Mouse (Mus musculus): Measurements from ENCODE around the gene Acmsd. TPM values are rescaled to one million over a fixed set of nuclear protein-coding genes. Genes with fewer than 3 reads are reported as not detected.
"Not testable (repeated sequence)": the region's sequence is repeated elsewhere in the genome, so short reads cannot be mapped to it uniquely, and the experiment has no call there.

Acmsd gene
- polyA plus RNA-seq, 1 experiment from 2014 or later: 0.12 TPM

GRCm38 (mm10) chr1:127756331-127757163 is 27.3 kb downstream of the Acmsd start:
- H3K4me2 ChIP-seq (ENCODE audit: low read length): no peak overlapping the region
- no peaks in the 10 kb centered on the region for H3K9me3 ChIP-seq (ENCODE audit: control insufficient read depth, low read length)
- peaks cover 0 to 9% of the 10 kb centered on the region in 2 experiments; a peak in 1 of 4 replicates for H3K4me1 ChIP-seq (ENCODE audit: control insufficient read depth in 2 of 2, insufficient read depth in 2 of 2, low read length in 2 of 2)
- no peak overlapping the region for H3K27ac ChIP-seq (replicated peaks in 1 of 2; ENCODE audit: control insufficient read depth in 1 of 2, insufficient read depth in 1 of 2, low read depth in 2 of 2, low read length in 2 of 2)
- no peak overlapping the region for H3K9ac ChIP-seq (ENCODE audit: low read length)
- 52% methylated on average over 5 of the region's 5 CpGs for WGBS
- no peaks in the 10 kb centered on the region for H3K36me3 ChIP-seq (ENCODE audit: control insufficient read depth, insufficient read depth, low read length)
- H3K27me3 ChIP-seq (ENCODE audit: control insufficient read depth, insufficient read depth, low read length): no peaks in the 10 kb centered on the region
- ATAC-seq (ENCODE audit: insufficient number of reproducible peaks, insufficient read depth, low FRiP score, low read depth): no peak
- H3K4me3 ChIP-seq (ENCODE audit: control insufficient read depth in 1 of 2, insufficient read depth in 1 of 2, low read depth in 1 of 2, low read length in 2 of 2): no peak overlapping the region

DNA sequence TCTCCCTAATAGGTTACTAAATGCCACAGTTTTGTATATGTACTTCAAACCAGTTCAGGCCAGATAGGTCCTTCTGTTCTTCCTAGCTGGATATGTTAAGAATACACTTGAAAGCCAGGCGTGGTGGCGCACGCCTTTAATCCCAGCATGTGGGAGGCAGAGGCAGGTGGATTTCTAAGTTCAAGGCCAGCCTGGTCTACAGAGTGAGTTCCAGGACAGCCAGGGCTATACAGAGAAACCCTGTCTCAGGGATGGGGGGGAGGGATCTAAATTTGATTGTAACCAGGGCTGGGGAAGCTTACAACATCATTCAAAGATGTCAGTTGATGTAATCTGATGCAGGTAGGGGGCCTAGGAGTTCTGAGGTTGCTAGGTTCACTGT is 27.9 kb downstream of the Acmsd start:
- H3K4me2 ChIP-seq (ENCODE audit: low read length); H3K36me3 ChIP-seq (ENCODE audit: control insufficient read depth, insufficient read depth, low read length); H3K4me1 ChIP-seq (ENCODE audit: control insufficient read depth in 2 of 2, insufficient read depth in 2 of 2, low read length in 2 of 2); H3K9ac ChIP-seq (ENCODE audit: low read length); H3K27me3 ChIP-seq (ENCODE audit: control insufficient read depth, insufficient read depth, low read length); ATAC-seq (ENCODE audit: insufficient number of reproducible peaks, insufficient read depth, low FRiP score, low read depth); H3K9me3 ChIP-seq (ENCODE audit: control insufficient read depth, low read length); H3K4me3 ChIP-seq (ENCODE audit: control insufficient read depth in 1 of 2, insufficient read depth in 1 of 2, low read depth in 1 of 2, low read length in 2 of 2); H3K27ac ChIP-seq (replicated peaks in 1 of 2; ENCODE audit: control insufficient read depth in 1 of 2, insufficient read depth in 1 of 2, low read depth in 2 of 2, low read length in 2 of 2): not testable (repeated sequence)
- 88% methylated on average over 3 of the region's 3 CpGs for WGBS

DNA sequence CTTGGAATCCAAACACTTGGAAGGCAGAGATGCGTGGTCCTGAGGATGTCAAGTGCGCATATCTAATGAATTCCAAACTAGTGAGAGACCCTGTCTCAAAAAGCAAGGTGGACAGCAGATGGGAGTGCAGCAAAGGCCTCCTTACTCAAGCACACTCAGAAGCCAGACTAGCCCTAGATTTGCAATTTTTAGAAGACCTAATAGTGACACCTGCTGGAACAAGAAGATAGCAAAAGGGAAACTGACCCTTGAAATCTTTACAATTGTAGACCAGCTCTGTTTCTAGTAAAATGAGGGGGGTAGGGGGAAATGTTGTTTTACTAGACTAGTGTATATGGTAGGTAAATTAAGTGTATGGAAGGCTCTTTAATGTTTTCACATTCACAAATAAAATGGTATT is 36.3 kb downstream of the Acmsd start:
- H3K4me1 ChIP-seq (ENCODE audit: control insufficient read depth in 2 of 2, insufficient read depth in 2 of 2, low read length in 2 of 2): no peaks in the 10 kb centered on the region
- ATAC-seq (ENCODE audit: insufficient number of reproducible peaks, insufficient read depth, low FRiP score, low read depth): no peak
- no peaks in the 10 kb centered on the region for H3K9me3 ChIP-seq (ENCODE audit: control insufficient read depth, low read length)
- H3K9ac ChIP-seq (ENCODE audit: low read length): no peak overlapping the region
- WGBS: 48% methylated on average over 2 of the region's 2 CpGs
- no peak overlapping the region for H3K4me2 ChIP-seq (ENCODE audit: low read length)
- no peaks in the 10 kb centered on the region for H3K36me3 ChIP-seq (ENCODE audit: control insufficient read depth, insufficient read depth, low read length)
- H3K27me3 ChIP-seq (ENCODE audit: control insufficient read depth, insufficient read depth, low read length): no peaks in the 10 kb centered on the region
- no peak overlapping the region for H3K27ac ChIP-seq (replicated peaks in 1 of 2; ENCODE audit: control insufficient read depth in 1 of 2, insufficient read depth in 1 of 2, low read depth in 2 of 2, low read length in 2 of 2)
- H3K4me3 ChIP-seq (ENCODE audit: control insufficient read depth in 1 of 2, insufficient read depth in 1 of 2, low read depth in 1 of 2, low read length in 2 of 2): no peak overlapping the region

GRCm38 (mm10) chr1:127766741-127767140 is 37.5 kb downstream of the Acmsd start:
- H3K27me3 ChIP-seq (ENCODE audit: control insufficient read depth, insufficient read depth, low read length): no peaks in the 10 kb centered on the region
- no peaks in the 10 kb centered on the region for H3K9me3 ChIP-seq (ENCODE audit: control insufficient read depth, low read length)
- H3K4me2 ChIP-seq (ENCODE audit: low read length): no peak overlapping the region
- H3K4me3 ChIP-seq (ENCODE audit: control insufficient read depth in 1 of 2, insufficient read depth in 1 of 2, low read depth in 1 of 2, low read length in 2 of 2): no peak overlapping the region
- no peaks in the 10 kb centered on the region for H3K4me1 ChIP-seq (ENCODE audit: control insufficient read depth in 2 of 2, insufficient read depth in 2 of 2, low read length in 2 of 2)
- H3K36me3 ChIP-seq (ENCODE audit: control insufficient read depth, insufficient read depth, low read length): 0 out of 2 replicates have a peak, but pooled peaks cover 3% of the 10 kb centered on the region
- H3K27ac ChIP-seq (replicated peaks in 1 of 2; ENCODE audit: control insufficient read depth in 1 of 2, insufficient read depth in 1 of 2, low read depth in 2 of 2, low read length in 2 of 2): no peak overlapping the region
- no peak overlapping the region for H3K9ac ChIP-seq (ENCODE audit: low read length)
- no peak for ATAC-seq (ENCODE audit: insufficient number of reproducible peaks, insufficient read depth, low FRiP score, low read depth)
- WGBS: 90% methylated on average over 2 of the region's 2 CpGs

DNA sequence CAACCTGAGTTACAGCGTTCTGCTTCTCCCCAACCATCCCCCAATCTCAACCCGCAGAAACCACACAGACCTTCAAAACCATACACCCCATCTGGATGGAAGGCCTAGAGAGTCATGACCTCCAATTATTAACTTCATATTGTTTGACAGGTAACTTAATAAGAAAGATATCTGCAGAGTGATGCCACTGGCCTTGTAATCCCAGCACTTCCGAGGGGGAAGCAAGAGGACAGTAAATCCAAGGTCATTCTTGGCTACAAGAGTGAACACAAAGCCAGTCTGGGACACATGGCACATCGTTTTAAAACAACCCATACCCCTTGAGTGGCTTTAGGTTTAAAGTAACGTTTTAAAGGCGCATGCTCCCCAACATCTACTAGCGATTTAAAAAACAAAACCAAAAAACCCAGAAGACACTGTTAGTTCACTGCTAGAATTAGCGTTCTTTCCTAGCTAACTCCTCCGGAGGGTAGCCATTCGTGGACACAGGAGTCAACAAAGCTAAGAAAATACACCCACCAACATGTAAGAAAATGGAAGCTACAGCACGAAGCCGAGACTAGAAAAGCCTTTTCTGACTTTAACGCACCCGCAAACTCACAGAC is 44.1 kb downstream of the Acmsd start:
- WGBS: under 1% methylated on average over 14 of the region's 14 CpGs
- peak; percentile 1; the same call in 1 of the 2 replicates for ATAC-seq (ENCODE audit: insufficient number of reproducible peaks, insufficient read depth, low FRiP score, low read depth)
- peak overlapping the region; percentile 81 for H3K9ac ChIP-seq (ENCODE audit: low read length)
- peak overlapping the region; percentile 92 to 96 for H3K27ac ChIP-seq (replicated peaks in 1 of 2; ENCODE audit: control insufficient read depth in 1 of 2, insufficient read depth in 1 of 2, low read depth in 2 of 2, low read length in 2 of 2)
- H3K36me3 ChIP-seq (ENCODE audit: control insufficient read depth, insufficient read depth, low read length): peaks cover 5% of the 10 kb centered on the region; the same call in 1 of the 2 replicates
- no peaks in the 10 kb centered on the region for H3K9me3 ChIP-seq (ENCODE audit: control insufficient read depth, low read length)
- H3K27me3 ChIP-seq (ENCODE audit: control insufficient read depth, insufficient read depth, low read length): no peaks in the 10 kb centered on the region
- peak overlapping the region; percentile 67 to 76 for H3K4me3 ChIP-seq (ENCODE audit: control insufficient read depth in 1 of 2, insufficient read depth in 1 of 2, low read depth in 1 of 2, low read length in 2 of 2)
- H3K4me1 ChIP-seq (ENCODE audit: control insufficient read depth in 2 of 2, insufficient read depth in 2 of 2, low read length in 2 of 2): peaks cover 6 to 22% of the 10 kb centered on the region in 2 experiments
- peak overlapping the region; percentile 68 for H3K4me2 ChIP-seq (ENCODE audit: low read length)

GRCm38 (mm10) chr1:127773803-127774500 is 44.7 kb downstream of the Acmsd start, which contains the start of gene Ccnt2:
Gene Ccnt2, plus strand, starts transcription at chr1:127774164.
- peak; percentile 99 for ATAC-seq (ENCODE audit: insufficient number of reproducible peaks, insufficient read depth, low FRiP score, low read depth)
- under 1% methylated on average over 63 of the region's 63 CpGs for WGBS
- H3K4me3 ChIP-seq (ENCODE audit: control insufficient read depth in 1 of 2, insufficient read depth in 1 of 2, low read depth in 1 of 2, low read length in 2 of 2): peak within 1 kb of the TSS; percentile 76 to 77
- peaks cover 6 to 28% of the 10 kb centered on the region in 2 experiments for H3K4me1 ChIP-seq (ENCODE audit: control insufficient read depth in 2 of 2, insufficient read depth in 2 of 2, low read length in 2 of 2)
- peaks cover 10% of the 10 kb centered on the region; the same call in 1 of the 2 replicates for H3K36me3 ChIP-seq (ENCODE audit: control insufficient read depth, insufficient read depth, low read length)
- H3K9me3 ChIP-seq (ENCODE audit: control insufficient read depth, low read length): no peaks in the 10 kb centered on the region
- H3K9ac ChIP-seq (ENCODE audit: low read length): peak within 1 kb of the TSS; percentile 85
- no peaks in the 10 kb centered on the region for H3K27me3 ChIP-seq (ENCODE audit: control insufficient read depth, insufficient read depth, low read length)
- H3K27ac ChIP-seq (replicated peaks in 1 of 2; ENCODE audit: control insufficient read depth in 1 of 2, insufficient read depth in 1 of 2, low read depth in 2 of 2, low read length in 2 of 2): peak within 1 kb of the TSS; percentile 92 to 96
- H3K4me2 ChIP-seq (ENCODE audit: low read length): peak within 1 kb of the TSS; percentile 84

DNA sequence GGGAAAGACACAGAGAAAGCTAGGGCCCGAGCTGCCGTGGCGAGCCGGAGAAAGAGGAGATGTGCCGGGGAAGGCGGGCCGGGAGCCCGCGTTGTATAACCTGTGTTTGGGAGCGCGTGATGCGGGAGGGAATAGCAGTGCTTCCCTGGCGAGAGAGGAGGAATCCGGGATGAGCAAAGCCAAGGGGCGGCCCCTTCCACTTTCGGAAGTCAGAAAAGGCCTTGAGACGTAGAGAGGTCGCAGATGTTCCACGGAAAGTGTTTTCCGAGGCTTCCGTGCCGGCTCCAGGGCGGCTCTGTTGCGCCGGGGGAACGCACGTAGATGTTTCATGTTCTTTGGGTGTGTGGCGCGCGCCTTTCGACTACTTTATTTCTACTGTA is 45.3 kb downstream of the Acmsd start:
- no peaks in the 10 kb centered on the region for H3K9me3 ChIP-seq (ENCODE audit: control insufficient read depth, low read length)
- peak overlapping the region; percentile 85 for H3K9ac ChIP-seq (ENCODE audit: low read length)
- H3K4me3 ChIP-seq (ENCODE audit: control insufficient read depth in 1 of 2, insufficient read depth in 1 of 2, low read depth in 1 of 2, low read length in 2 of 2): peak overlapping the region; percentile 76 to 77
- H3K27ac ChIP-seq (replicated peaks in 1 of 2; ENCODE audit: control insufficient read depth in 1 of 2, insufficient read depth in 1 of 2, low read depth in 2 of 2, low read length in 2 of 2): peak overlapping the region; percentile 92 to 95
- H3K27me3 ChIP-seq (ENCODE audit: control insufficient read depth, insufficient read depth, low read length): no peaks in the 10 kb centered on the region
- H3K36me3 ChIP-seq (ENCODE audit: control insufficient read depth, insufficient read depth, low read length): peaks cover 10% of the 10 kb centered on the region; the same call in 1 of the 2 replicates
- under 1% methylated on average over 31 of the region's 31 CpGs for WGBS
- H3K4me1 ChIP-seq (ENCODE audit: control insufficient read depth in 2 of 2, insufficient read depth in 2 of 2, low read length in 2 of 2): peaks cover 6 to 33% of the 10 kb centered on the region in 2 experiments
- H3K4me2 ChIP-seq (ENCODE audit: low read length): peak overlapping the region; percentile 84
- peak; percentile 22; the same call in 1 of the 2 replicates for ATAC-seq (ENCODE audit: insufficient number of reproducible peaks, insufficient read depth, low FRiP score, low read depth)

Measured in heart, embryonic 14.5 days (tissue).